Mouse (Mus musculus) macrophage (primary cell): ENCODE results near the gene Fam118a. TPM values are rescaled to one million over a fixed set of nuclear protein-coding genes. Genes with fewer than 3 reads are reported as not detected.

Experiments used
- H3K27ac ChIP-seq: fragments of 350-480 bp; formaldehyde crosslinking; 2 replicates; pipeline ENCODE4 v1.9.0; 2021
- H3K36me3 ChIP-seq: fragments of 350-480 bp; formaldehyde crosslinking; 2 replicates; pipeline ENCODE4 v1.9.0; 2021; ENCODE audit errors: inconsistent target
- H3K4me3 ChIP-seq: fragments of 350-480 bp; formaldehyde crosslinking; 2 replicates; pipeline ENCODE4 v1.9.0; 2021; ENCODE audit errors: inconsistent target
- H3K79me2 ChIP-seq: fragments of 350-480 bp; formaldehyde crosslinking; 2 replicates; pipeline ENCODE4 v1.9.0; 2021; ENCODE audit errors: inconsistent target
- WGBS: methylation state at CpG from one replicate; pipeline ENCODE4 v1.1.7; 2026; ENCODE audit warnings: inconsistent platforms; ENCODE audit not compliant: missing documents; 5-methylcytosine and 5-hydroxymethylcytosine counted together
- polyA plus RNA-seq: library from polyadenylated mRNA; stranded (reverse); fragments of 250-400 nt; gene quantifications from 3 replicates; pipeline ENCODE4 v1.2.4, GENCODE M21; 2018; ENCODE audit warnings: inconsistent platforms

Fam118a gene
- polyA plus RNA-seq, 1 experiment from 2014 or later: 5.4 TPM

GRCm38 (mm10) chr15:85085641-85086040 is 56.9 kb downstream of the Fam118a start:
- no peaks in the 10 kb centered on the region for H3K79me2 ChIP-seq
- no peak overlapping the region for H3K4me3 ChIP-seq
- H3K36me3 ChIP-seq: no peaks in the 10 kb centered on the region
- H3K27ac ChIP-seq: no peak overlapping the region
- 82% methylated on average over 1 of the region's 1 CpGs for WGBS

Other genes with a start within 250 kb of the Fam118a start
- 0.14 to 0.21 TPM (median 0.19 TPM) in 3 replicates for gene Phf21b, start 172.9 kb upstream of the Fam118a start, polyA plus RNA-seq
- gene Gm29666, start 108.9 kb upstream of the Fam118a start, polyA plus RNA-seq: 0.15 to 0.34 TPM (median 0.26 TPM) in 3 replicates
- 36.1 to 79.2 TPM (median 38.4 TPM) in 3 replicates for gene Nup50, start 105.5 kb upstream of the Fam118a start, polyA plus RNA-seq
- 96.5 to 136 TPM (median 117 TPM) in 3 replicates for gene 5031439G07Rik, start 40.4 kb upstream of the Fam118a start, polyA plus RNA-seq
- not detected in 3 replicates for gene Upk3a, start 11.8 kb upstream of the Fam118a start, polyA plus RNA-seq
- not detected in 3 replicates for gene Smc1b, start 103.0 kb downstream of the Fam118a start, polyA plus RNA-seq
- not detected in 3 replicates for gene Ribc2, start 103.1 kb downstream of the Fam118a start, polyA plus RNA-seq
- gene Fbln1, start 177.0 kb downstream of the Fam118a start, polyA plus RNA-seq: not detected in 3 replicates